Mouse (Mus musculus) lung, postnatal 0 days (tissue): ENCODE measurements around the gene Ppfia2. TPM values are rescaled to one million over a fixed set of nuclear protein-coding genes. Genes with fewer than 3 reads are reported as not detected.

Source experiments
- ATAC-seq: fragments of 200-750 bp; cut with Nextera tagmentation; 2 replicates; pipeline ENCODE4 v1.8.0; 2017; ENCODE audit warnings: moderate library complexity
- DNase-seq: peaks from one replicate; pipeline ENCODE4 v3.0.0-alpha.2; 2016; ENCODE audit warnings: low spot score
- H3K27ac ChIP-seq: fragments of 300-500 bp; sonication (generic); 2 replicates; pipeline ENCODE4 v1.5.1; 2014; ENCODE audit warnings: antibody characterized with exemption, mild to moderate bottlenecking, low read length, mixed read lengths
- H3K27me3 ChIP-seq: fragments of 300-500 bp; sonication (generic); replicated peaks from 2 replicates; pipeline ENCODE4 v1.6.1; 2014; ENCODE audit warnings: low read length, mixed read lengths; ENCODE audit not compliant: insufficient read depth
- H3K36me3 ChIP-seq: fragments of 300-500 bp; sonication (generic); 2 replicates; pipeline ENCODE4 v1.6.1; 2014; ENCODE audit warnings: low read length, mixed read lengths; ENCODE audit not compliant: insufficient read depth
- H3K4me1 ChIP-seq: fragments of 300-500 bp; sonication (generic); 2 replicates; pipeline ENCODE4 v1.6.1; 2014; ENCODE audit warnings: antibody characterized with exemption, low read depth, low read length, mixed read lengths; ENCODE audit not compliant: insufficient read depth
- H3K4me2 ChIP-seq: fragments of 300-500 bp; sonication (generic); replicated peaks from 2 replicates; pipeline ENCODE4 v1.6.1; 2014; ENCODE audit warnings: low read depth, mild to moderate bottlenecking, low read length, moderate library complexity, mixed read lengths
- H3K4me3 ChIP-seq: fragments of 300-500 bp; sonication (generic); 2 replicates; pipeline ENCODE4 v1.5.1; 2014; ENCODE audit warnings: low read depth, low read length
- H3K9ac ChIP-seq: fragments of 300-500 bp; sonication (generic); replicated peaks from 2 replicates; pipeline ENCODE4 v1.6.1; 2014; ENCODE audit warnings: low read depth, mild to moderate bottlenecking
- H3K9me3 ChIP-seq: fragments of 300-500 bp; sonication (generic); 2 replicates; pipeline ENCODE4 v1.6.1; 2016; ENCODE audit warnings: low read length, mixed read lengths
- CTCF ChIP-seq: IDR thresholded peaks from 2 replicates; pipeline ENCODE4 v1.5.1; 2016; ENCODE audit warnings: antibody characterized with exemption, mild to moderate bottlenecking
- EP300 ChIP-seq: IDR thresholded peaks from 2 replicates; pipeline ENCODE4 v1.6.1; 2016; ENCODE audit warnings: antibody characterized with exemption, mild to moderate bottlenecking, control low read depth
- WGBS: fragments of 180-500 bp; shearing (Covaris S2); extraction: QIAGEN DNeasy Blood & Tissue Kit; methylation state at CpG from one replicate; pipeline ENCODE4 v1.1.7; 2014; 5-methylcytosine and 5-hydroxymethylcytosine counted together
- polyA plus RNA-seq: library from polyadenylated mRNA; unstranded; fragments of >200 nt; fragmentation: Nextera tagmentation; extraction: Ambion mirVana; gene quantifications from 2 replicates; pipeline ENCODE4 v1.2.1, GENCODE M21; 2015

Ppfia2 gene
- polyA plus RNA-seq, 1 experiment from 2014 or later: 0.36 TPM

DNA sequence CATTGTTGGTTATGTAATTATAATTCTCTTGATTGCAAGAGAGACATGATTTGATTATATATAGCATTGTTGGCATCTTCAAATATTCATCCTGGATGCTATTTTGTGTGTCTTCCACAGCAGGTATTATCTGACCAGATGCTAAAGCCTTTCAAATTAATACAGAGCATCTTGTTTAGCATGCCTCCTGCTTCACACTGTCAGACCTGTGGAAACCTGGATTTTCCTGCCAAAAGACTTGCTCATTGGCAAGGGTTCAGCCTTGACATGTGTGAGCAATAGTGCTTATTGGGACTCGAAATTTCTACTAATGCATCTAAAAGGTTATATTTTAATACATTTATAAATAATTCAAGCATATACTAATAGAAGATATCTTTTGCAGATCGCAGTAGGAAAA, 262.1 kb downstream of the Ppfia2 start:
- no peak overlapping the region for H3K9ac ChIP-seq
- no peaks in the 10 kb centered on the region for H3K4me1 ChIP-seq
- H3K4me3 ChIP-seq: no peak overlapping the region
- WGBS: 69% methylated on average over 2 of the region's 2 CpGs
- no peaks in the 10 kb centered on the region for H3K36me3 ChIP-seq
- no peak for DNase-seq
- no peaks in the 10 kb centered on the region for H3K9me3 ChIP-seq
- ATAC-seq: no peak
- H3K27ac ChIP-seq: no peak overlapping the region
- H3K4me2 ChIP-seq: no peak overlapping the region
- TF ChIP-seq EP300 (no peak), CTCF (no peak)
- H3K27me3 ChIP-seq: no peaks in the 10 kb centered on the region

DNA sequence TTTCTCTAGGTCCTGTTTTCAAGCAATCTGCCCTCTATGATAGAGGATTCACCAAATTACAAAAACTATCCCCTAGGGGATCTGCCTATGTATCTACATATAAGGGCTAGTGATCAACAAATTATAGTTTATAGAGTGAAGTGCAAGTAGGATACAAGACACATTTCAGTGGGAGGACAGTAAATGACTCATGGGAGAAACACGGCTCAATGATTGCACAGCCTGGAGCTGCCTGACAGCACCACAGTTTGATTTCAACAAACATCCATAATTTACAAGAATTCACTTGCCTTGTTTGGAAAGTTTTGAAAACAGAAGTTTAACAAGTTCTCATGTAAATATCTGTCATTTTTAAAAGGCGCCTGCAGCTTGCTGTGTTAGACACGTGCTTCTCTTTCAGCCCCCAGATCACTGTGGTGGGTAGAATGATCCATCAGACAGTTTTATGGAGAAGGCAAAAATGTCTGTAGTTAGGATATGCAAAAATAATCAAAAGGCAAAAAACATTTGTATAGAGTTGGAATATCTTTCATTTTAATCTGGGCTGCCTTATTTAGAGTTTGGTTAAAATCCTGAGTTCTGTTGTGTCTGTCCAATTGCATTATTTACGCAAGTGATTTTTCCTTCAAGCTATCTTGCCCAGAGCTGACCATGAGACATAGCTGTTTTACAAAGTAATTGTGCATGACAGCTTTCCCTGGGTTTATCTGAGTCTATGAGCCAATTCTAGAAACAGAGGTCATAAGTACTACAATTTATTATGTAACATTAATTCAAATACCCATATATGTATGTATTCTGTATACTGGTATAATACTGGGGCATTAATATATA, 266.3 kb downstream of the Ppfia2 start:
- Histone ChIP-seq H3K4me1 (no peaks in the 10 kb centered on the region), H3K36me3 (no peaks in the 10 kb centered on the region), H3K4me2 (no peak overlapping the region), H3K4me3 (no peak overlapping the region), H3K27ac (no peak overlapping the region), H3K9ac (no peak overlapping the region), H3K27me3 (no peaks in the 10 kb centered on the region), H3K9me3 (no peaks in the 10 kb centered on the region)
- no peak for TF ChIP-seq EP300
- no peak for TF ChIP-seq CTCF
- 50% methylated on average over 4 of the region's 4 CpGs for whole genome bisulfite sequencing
- ATAC-seq (peak; percentile 54), DNase-seq (peak; percentile 46)

DNA sequence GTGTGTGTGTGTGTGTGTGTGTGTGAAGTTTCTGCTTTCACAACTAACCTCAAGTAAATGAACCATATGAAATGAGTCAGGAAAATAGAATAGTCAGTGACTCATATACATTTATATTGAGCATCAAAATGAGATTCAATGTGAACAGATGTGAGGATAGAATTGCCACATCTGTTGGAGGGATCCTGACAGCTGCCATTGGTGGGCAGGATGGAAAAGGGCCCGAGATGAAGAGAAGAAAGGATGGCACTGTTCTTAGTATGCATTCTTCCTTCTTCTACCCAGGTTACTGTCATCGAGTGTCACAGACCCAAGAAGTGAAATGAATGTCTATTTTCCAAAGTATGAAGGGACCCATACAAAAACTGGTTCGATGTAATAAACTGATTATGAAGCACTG, 268.1 kb downstream of the Ppfia2 start:
- H3K27me3 ChIP-seq: no peaks in the 10 kb centered on the region
- no peaks in the 10 kb centered on the region for H3K36me3 ChIP-seq
- DNase-seq (no peak), ATAC-seq (no peak)
- no peak overlapping the region for H3K27ac ChIP-seq
- H3K9me3 ChIP-seq: no peaks in the 10 kb centered on the region
- no peak for TF ChIP-seq EP300
- TF ChIP-seq CTCF: no peak
- no peaks in the 10 kb centered on the region for H3K4me1 ChIP-seq
- H3K4me2 ChIP-seq: no peak overlapping the region
- no peak overlapping the region for H3K9ac ChIP-seq
- no peak overlapping the region for H3K4me3 ChIP-seq
- 80% methylated on average over 3 of the region's 3 CpGs for WGBS

DNA sequence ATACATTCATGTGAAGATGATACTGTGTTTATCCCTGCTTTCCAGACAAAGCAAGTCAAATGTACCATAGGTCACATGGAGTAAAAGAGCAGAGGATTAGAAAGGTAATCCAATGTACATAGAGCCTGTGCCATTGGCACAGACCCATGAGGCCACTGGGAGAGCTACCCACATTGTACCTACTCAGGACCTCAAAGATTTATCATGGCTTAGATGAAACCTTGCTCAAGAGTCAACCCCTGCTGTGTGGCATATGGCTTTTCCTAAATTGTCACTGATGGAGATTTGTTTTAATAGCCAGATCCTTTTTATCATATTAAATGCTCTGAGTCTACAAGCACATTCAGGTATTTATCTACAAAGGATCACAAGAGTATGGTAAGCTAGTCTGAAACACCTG, 274.8 kb downstream of the Ppfia2 start:
- H3K27me3 ChIP-seq: no peaks in the 10 kb centered on the region

DNA sequence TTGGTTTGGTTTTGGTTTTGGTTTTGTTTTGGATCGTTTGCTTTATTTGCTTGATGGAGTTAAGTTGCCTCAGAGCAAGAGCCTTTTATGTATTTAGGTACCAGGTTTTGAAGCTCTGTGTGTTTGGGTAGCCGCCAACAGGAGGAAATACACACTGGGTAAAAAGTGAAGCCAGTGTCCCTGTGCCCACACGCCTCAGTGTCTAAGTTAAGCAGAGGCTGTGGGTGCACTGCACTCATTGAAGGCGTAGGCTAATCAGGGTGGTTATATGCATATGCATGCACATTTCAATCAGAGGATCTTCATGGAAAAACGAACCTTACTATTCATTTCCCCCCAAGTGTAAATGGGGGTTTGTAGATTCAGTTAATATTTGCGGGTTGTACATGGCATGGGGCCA, 290.9 kb downstream of the Ppfia2 start:
- DNase-seq: no peak
- Histone ChIP-seq H3K4me1 (no peaks in the 10 kb centered on the region), H3K36me3 (no peaks in the 10 kb centered on the region), H3K27me3 (no peaks in the 10 kb centered on the region), H3K9ac (no peak overlapping the region), H3K9me3 (no peaks in the 10 kb centered on the region), H3K27ac (no peak overlapping the region), H3K4me3 (no peak overlapping the region), H3K4me2 (no peak overlapping the region)
- 68% methylated on average over 6 of the region's 6 CpGs for WGBS
- TF ChIP-seq EP300 (no peak), CTCF (no peak)
- ATAC-seq: no peak

More for the DNA sequence above, 274.8 kb downstream of the Ppfia2 start:
- H3K4me2 ChIP-seq: no peak overlapping the region
- no peak for ATAC-seq
- no peak for DNase-seq
- no peak overlapping the region for H3K27ac ChIP-seq
- no peak overlapping the region for H3K4me3 ChIP-seq
- no peaks in the 10 kb centered on the region for H3K9me3 ChIP-seq
- H3K9ac ChIP-seq: no peak overlapping the region
- H3K4me1 ChIP-seq: no peaks in the 10 kb centered on the region
- H3K36me3 ChIP-seq: no peaks in the 10 kb centered on the region
- no peak for TF ChIP-seq CTCF
- no peak for TF ChIP-seq EP300

DNA sequence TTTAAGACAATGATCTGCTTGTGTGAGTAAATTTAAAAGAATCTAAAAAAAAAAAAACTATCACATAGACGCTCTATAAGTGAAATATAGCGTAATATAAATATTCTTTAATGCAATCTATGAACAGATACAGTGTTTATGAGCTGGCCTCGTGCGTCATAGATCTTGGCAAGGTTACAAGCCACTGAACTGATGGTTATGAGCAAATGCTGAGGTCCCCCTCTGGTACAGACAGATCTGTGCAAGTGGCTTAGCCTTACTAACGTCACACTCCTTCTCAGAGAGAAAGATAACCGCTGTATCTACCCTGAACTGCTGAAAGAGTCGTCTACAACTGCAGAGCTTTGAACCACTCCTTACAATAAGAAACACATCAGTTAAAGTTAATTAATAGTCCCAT, 293.6 kb downstream of the Ppfia2 start:
- Histone ChIP-seq H3K36me3 (no peaks in the 10 kb centered on the region), H3K4me2 (no peak overlapping the region), H3K9me3 (no peaks in the 10 kb centered on the region), H3K4me3 (no peak overlapping the region), H3K27me3 (no peaks in the 10 kb centered on the region), H3K27ac (no peak overlapping the region), H3K9ac (no peak overlapping the region), H3K4me1 (no peaks in the 10 kb centered on the region)
- WGBS: 60% methylated on average over 7 of the region's 7 CpGs
- no peak for DNase-seq
- TF ChIP-seq EP300: no peak
- no peak for TF ChIP-seq CTCF
- no peak for ATAC-seq
